Mouse (Mus musculus): ENCODE measurements at regions not wholly inside any gene's neighbourhood (a gene's known extent, or its start where the extent isn't known, plus 50 kb on each side); places are given as distances from the start of the nearest gene placed in this dataset.

DNA sequence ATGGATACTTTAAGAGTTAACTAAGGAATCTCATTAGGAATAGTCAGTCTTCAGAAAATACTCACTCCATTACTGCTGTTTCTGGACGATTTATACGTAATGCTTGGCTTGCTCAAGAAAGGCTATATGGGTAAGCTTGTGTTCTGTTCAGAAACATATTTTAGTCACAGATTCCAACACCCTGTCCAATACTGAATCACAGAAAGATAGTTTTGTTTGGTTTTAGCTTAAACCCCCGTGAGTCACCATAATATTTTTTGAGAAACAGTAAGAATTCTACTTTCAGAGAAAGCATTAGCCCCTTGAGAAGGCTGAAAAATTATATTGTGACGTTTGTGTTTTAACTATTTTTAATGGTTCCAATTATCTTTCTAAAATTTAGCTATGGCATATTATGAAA lies 1037.3 kb downstream of the Slc22a22 start:
- TF ChIP-seq CTCF (IDR thresholded peaks at IDR 0.05; ENCODE audit: low read depth) (no peak), EP300 (IDR thresholded peaks at IDR 0.05; ENCODE audit: low read depth) (no peak)
